Mouse (Mus musculus): ENCODE results near the gene Trpd52l3.

- no peak for TF ChIP-seq CTCF (IDR thresholded peaks at IDR 0.05; ENCODE audit: low read depth, low read length)
- no peak for TF ChIP-seq GATA1 (IDR thresholded peaks at IDR 0.05; ENCODE audit: borderline replicate concordance, low read length)
- TF ChIP-seq TAL1 (conservative IDR thresholded peaks at IDR 0.05; ENCODE audit: low read depth, low read length), result no peak
- no peak for TF ChIP-seq GATA2 (IDR thresholded peaks at IDR 0.05; ENCODE audit: borderline replicate concordance, low read depth, low read length)
- TF ChIP-seq POLR2AphosphoS5 (IDR thresholded peaks at IDR 0.05; ENCODE audit: insufficient replicate concordance, low read depth, low read length), result no peak
Observed at GRCm38 (mm10) chr19:30031468-30031931, 27.9 kb downstream of the Trpd52l3 start.

All from G1E (cell line).